Mouse (Mus musculus) heart, postnatal 0 days (tissue): ENCODE results near the gene Prg2.

Source experiments
- CTCF ChIP-seq: IDR thresholded peaks from 2 replicates; pipeline ENCODE4 v1.5.1; 2016; ENCODE audit warnings: antibody characterized with exemption, control low read depth, low read depth
- EP300 ChIP-seq: IDR thresholded peaks from 2 replicates; pipeline ENCODE4 v1.6.1; 2016; ENCODE audit warnings: antibody characterized with exemption, low read depth

DNA sequence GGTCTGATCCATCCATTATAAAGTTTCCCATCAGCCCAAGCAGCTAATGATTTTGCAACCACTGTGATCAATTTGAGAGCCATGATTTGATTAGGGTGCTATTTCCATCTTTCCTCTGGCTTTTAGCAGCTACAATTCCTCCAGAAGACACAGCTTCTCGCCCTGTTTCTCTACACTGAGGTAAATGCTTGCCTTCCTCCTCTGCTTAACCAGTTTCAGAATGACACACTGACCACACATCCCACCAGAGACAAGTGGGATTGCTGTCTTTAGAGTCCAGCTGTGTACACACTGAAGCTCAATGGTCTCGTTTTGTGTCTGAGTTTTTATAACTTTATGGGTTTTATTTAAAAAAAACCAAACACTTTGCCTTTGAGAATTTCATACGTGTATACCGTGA, 27.6 kb upstream of the Prg2 start:
- TF ChIP-seq CTCF (no peak), EP300 (no peak)
